Mouse (Mus musculus) fat pad, adult 2 months (tissue): ENCODE measurements around the gene Cnn2.
"Not testable (repeated sequence)": the region's sequence is repeated elsewhere in the genome, so short reads cannot be mapped to it uniquely, and the experiment has no call there.

ENCODE experiments used
- DNase-seq: peaks from one replicate; pipeline ENCODE4 v3.0.0-alpha.2; 2011; ENCODE audit warnings: low read depth, low spot score; ENCODE audit errors: extremely low read depth

The Cnn2 gene

GRCm38 (mm10) chr10:79988506-79989271 lies at the start of gene Cnn2:
TSS of gene Cnn2 (plus strand) at chr10:79988584.
- peak; percentile 56 for DNase-seq

GRCm38 (mm10) chr10:79940749-79941148 lies 47.6 kb upstream of the Cnn2 start:
- DNase-seq, result no peak

GRCm38 (mm10) chr10:79942988-79943387 lies 45.4 kb upstream of the Cnn2 start:
- DNase-seq, result no peak

- DNase-seq, result no peak
Observed at GRCm38 (mm10) chr10:79943471-79943901, 44.9 kb upstream of the Cnn2 start.

- no peak for DNase-seq
Observed at GRCm38 (mm10) chr10:79945507-79946234, 42.7 kb upstream of the Cnn2 start.

GRCm38 (mm10) chr10:79946752-79947322 lies 41.5 kb upstream of the Cnn2 start:
- DNase-seq, result no peak

- DNase-seq, result no peak
Observed at GRCm38 (mm10) chr10:79947502-79947901, 40.9 kb upstream of the Cnn2 start.

- DNase-seq, result no peak
Observed at GRCm38 (mm10) chr10:79949873-79950272, 38.5 kb upstream of the Cnn2 start.

- no peak for DNase-seq
Observed at GRCm38 (mm10) chr10:79950661-79951060, 37.7 kb upstream of the Cnn2 start.

- no peak for DNase-seq
Observed at GRCm38 (mm10) chr10:79953946-79954345, 34.4 kb upstream of the Cnn2 start.

GRCm38 (mm10) chr10:79955691-79956090 lies 32.7 kb upstream of the Cnn2 start:
- DNase-seq, result no peak

GRCm38 (mm10) chr10:79956643-79957154 lies 31.7 kb upstream of the Cnn2 start:
- DNase-seq, result no peak

- no peak for DNase-seq
Observed at GRCm38 (mm10) chr10:79958140-79958816, 30.1 kb upstream of the Cnn2 start.

- not testable (repeated sequence) for DNase-seq
Observed at GRCm38 (mm10) chr10:79959412-79959811, 29.0 kb upstream of the Cnn2 start.

GRCm38 (mm10) chr10:79959847-79960601 lies 28.4 kb upstream of the Cnn2 start, which contains the start of gene Wdr18:
TSS of gene Wdr18 (plus strand) at chr10:79960152.
- peak; percentile 90 for DNase-seq

GRCm38 (mm10) chr10:79960671-79961294 lies 27.6 kb upstream of the Cnn2 start:
- no peak for DNase-seq

- DNase-seq, result no peak
Observed at GRCm38 (mm10) chr10:79964727-79965126, 23.7 kb upstream of the Cnn2 start.

GRCm38 (mm10) chr10:79965325-79965724 lies 23.1 kb upstream of the Cnn2 start:
- DNase-seq, result no peak

- no peak for DNase-seq
Observed at GRCm38 (mm10) chr10:79966886-79967400, 21.4 kb upstream of the Cnn2 start.

GRCm38 (mm10) chr10:79968181-79968580 lies 20.2 kb upstream of the Cnn2 start:
- no peak for DNase-seq
